Mouse (Mus musculus) spleen, adult 2 months (tissue): ENCODE data around the gene Htr5b.

ENCODE experiments used
- CTCF ChIP-seq: fragments of 200-500 bp; IDR thresholded peaks from 2 replicates; pipeline ENCODE4 v1.5.1; 2011; ENCODE audit warnings: mild to moderate bottlenecking, inconsistent platforms; ENCODE audit not compliant: insufficient read depth, insufficient read length, insufficient replicate concordance; ENCODE audit errors: extremely low read depth
- POLR2A ChIP-seq: fragments of 200-500 bp; IDR thresholded peaks from 2 replicates; pipeline ENCODE4 v1.6.1; 2011; ENCODE audit warnings: low read depth, low read length, inconsistent platforms

DNA sequence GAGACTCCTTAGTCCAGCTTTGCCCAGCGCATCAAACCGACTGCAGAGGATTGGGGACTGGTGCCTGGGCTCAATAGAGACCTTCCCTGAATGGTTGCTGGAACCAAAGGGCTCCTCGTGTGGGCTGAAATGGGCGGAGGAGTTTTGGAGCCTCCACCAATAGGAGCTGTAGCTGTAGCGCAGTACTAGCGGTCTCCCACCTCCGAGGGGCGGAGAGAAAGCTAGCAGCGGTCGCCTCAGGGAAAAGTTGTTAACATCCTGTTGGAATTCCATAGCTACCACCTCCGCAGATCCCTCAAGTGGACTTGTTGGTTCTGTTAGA is at the start of gene Htr5b:
- TF ChIP-seq CTCF = no peak
- no peak for TF ChIP-seq POLR2A
